Mouse (Mus musculus) left cerebral cortex, postnatal 25 days (tissue): ENCODE measurements at regions not wholly inside any gene's neighbourhood (a gene's known extent, or its start where the extent isn't known, plus 50 kb on each side); places are given as distances from the start of the nearest gene placed in this dataset.

ENCODE experiments used
- DNase-seq, 2 experiments: peaks; one replicate each; pipeline ENCODE4 v3.0.0; 2022; ENCODE audit warnings: low spot score in 2 of 2, mixed read lengths in 1 of 2
- intact Hi-C: fragments of 180-260 bp; cut with DNase I; formaldehyde crosslinking; loops from one replicate; pipeline ENCODE4 v1.15.1; 2025

DNA sequence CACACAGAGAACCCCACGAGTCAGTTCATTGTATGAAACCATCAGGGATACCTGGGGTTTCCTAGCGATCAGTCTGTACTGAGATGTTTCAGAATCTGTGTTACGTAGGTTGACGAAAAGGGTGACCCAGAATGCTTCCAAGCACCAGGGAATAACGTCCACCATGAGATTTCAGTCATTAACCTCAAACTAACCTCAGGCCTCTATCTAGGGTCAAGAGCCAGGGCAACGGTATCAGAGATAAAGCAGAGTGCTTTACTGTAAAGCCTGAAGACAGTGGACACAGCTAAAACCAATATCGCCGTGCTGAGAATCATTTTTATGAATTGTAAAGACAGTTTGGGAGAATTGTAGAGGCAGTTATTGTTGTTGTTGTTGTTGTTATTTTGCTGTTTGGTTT is 52.9 kb upstream of the Errfi1 start:
- DNase-seq: no peak
- intact Hi-C loops: no loop called here

DNA sequence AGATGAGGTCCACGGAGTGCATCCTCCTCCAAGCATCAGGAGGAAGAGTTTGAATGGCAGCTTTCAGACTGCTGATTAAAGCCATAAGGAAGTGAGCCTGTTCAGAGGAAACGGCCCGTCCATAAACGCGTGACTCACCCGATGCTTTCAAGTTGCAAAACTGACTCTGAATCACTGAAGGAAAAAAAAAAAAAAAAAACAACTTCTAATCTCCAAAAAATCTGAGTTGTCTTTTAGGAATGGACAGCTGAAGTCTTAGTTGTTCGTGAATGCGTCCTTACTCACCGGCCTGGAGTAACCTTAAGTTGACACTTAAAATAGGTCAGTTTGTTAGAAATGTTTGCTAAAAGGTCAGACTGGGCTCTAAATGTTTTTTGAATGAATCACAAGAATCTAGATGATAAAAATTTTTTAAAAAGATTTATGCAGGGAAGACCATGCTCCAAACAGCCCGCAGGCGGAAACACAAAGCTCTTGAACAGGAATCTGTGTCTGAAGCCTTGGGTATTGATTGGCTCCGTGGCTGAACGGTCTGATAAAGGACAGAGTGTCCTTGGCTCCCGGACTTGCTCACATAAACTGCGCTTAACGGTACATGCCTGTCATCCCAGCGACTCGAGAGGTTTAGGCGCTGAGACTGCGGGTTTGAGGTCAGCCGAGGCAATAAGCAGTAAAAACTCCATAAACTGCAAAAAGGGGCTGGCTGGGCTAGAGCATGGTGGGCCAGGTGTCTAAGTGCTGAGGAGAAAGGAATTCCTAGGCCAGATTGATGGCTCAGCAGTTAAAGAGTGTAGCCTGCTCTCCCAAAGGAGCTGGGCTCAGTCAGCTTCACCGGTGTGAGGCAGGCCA is 53.9 kb upstream of the Errfi1 start:
- intact Hi-C loops: no loop called here
- peak in 1 of 2 experiments; percentile 54 for DNase-seq

DNA sequence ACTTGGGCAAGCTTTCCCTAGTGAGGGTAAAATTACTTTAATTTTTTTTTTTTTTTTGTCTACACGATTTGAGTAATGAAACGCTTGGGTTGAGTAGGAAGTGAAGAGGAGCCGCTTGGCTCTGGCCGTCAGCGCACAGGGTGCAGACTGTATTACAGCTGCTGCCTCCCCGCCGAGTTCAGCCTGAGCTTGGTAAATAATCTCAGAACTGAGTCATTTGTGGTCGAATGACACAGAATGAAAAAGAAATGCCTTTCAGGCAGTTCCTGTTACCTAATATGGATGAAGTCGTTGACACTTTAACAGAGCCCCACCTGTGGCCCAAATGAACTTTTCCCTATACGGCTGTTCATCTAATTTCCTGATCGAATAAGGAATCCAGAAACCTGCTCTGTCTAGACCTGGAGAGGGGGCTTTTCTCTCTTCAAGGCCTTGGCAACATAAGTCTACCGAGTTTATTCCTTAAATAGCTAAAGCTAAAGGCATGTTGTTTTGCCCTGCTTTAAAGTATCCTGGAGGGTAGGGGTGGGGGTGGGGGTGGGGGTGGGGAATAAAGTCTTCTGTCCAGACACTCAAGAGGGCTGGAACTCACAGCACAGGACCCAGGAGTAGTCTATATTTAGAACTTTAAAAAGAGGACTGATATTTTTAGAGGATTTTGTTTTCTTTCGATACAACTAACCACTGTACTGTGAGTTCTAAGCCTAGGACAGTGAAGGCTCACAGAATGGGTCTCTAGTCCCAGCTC is 54.8 kb upstream of the Errfi1 start:
- intact Hi-C loops: no loop called here
- DNase-seq: peak in 1 of 2 experiments; percentile 35

DNA sequence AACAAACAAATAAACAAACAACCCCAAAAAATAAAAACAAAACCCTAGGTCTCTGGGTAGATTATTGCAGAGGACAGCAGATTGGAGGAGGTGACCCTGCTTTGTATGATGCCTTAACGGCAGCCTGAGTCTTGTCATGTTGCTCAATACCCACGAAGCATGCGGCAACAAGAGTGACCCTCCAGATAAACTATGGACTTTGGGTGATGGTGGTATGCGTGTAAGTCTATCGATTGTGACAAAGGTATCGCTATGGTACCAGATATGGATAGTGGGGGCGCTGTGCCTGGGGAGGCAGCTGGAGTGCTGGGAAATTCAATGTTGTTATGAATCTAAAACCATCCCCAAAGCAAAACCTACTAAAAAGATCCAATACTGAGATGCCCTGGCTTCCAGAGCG is 55.4 kb upstream of the Errfi1 start:
- intact Hi-C loops: no loop called here
- DNase-seq: no peak

DNA sequence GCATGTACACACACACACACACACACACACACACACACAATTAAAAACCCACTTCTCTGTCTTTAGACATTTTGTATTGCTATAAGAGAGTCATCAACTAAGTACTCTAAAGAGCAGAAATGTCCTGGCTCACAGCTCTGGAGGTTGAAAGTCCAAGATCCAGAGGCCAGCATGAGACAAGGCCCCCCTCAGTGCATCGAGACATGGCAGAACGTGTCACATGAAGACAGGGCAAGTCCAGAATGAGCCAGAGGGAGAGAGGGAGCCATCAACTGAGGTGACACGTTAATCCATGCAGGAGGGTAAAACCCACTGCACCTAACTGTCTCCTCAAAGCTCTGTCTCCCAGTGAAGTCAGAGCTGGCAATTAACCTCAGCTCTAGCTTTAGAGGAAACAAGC is 56.7 kb upstream of the Errfi1 start:
- intact Hi-C loops: no loop called here
- no peak for DNase-seq

DNA sequence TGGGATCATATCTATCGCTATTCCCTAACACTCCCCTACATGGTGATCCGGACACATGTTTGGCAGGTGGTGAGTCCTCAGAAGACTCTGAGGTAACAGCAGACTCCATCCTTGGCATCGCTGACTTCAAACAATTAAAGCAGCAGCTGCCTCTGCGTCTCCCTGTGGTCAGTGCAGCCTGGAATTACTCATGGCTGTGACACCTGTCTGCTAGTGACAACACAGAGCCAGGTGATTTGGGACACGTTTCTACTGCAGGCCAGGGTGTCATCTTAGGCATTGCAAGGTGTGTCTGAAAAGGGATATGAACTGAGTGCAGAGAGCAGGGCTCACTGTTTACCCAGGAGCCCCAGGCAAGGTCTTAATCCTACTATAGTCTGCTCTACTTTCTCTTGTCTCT is 58.8 kb upstream of the Errfi1 start:
- DNase-seq: no peak
- intact Hi-C loops: no loop called here

DNA sequence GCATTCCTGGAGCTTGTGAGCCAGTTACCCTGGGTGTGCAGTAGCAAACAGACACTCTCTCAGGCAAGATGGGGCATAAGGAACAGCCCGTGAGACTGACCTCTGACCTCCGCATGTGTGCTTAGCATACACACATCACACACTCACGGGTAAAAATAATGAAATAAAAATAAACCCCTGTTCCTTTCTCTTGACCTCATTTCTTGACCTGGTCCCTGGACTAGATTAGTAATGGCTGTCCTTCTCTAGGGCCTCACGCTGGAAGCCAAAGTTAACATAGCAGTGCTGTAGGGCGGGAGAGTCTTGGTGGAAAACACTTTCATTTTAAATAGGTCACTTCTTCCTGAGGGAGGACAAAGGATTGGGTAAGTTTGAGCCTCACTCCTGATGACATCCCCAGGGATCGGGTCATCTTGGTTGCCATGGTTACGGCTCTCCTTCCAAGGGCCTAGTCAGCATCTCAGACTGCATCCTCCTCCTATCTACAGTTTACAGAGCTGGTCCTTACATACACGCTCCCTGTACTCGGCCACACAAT is 59.4 kb upstream of the Errfi1 start:
- DNase-seq: no peak
- intact Hi-C loops: no loop called here

GRCm38 (mm10) chr4:150793146-150793545 is 60.6 kb upstream of the Errfi1 start:
- intact Hi-C loops: no loop called here
- DNase-seq: no peak

- no peak for DNase-seq
- intact Hi-C loops: no loop called here
These were observed 64.6 kb upstream of the Errfi1 start for GRCm38 (mm10) chr4:150789166-150789565.

DNA sequence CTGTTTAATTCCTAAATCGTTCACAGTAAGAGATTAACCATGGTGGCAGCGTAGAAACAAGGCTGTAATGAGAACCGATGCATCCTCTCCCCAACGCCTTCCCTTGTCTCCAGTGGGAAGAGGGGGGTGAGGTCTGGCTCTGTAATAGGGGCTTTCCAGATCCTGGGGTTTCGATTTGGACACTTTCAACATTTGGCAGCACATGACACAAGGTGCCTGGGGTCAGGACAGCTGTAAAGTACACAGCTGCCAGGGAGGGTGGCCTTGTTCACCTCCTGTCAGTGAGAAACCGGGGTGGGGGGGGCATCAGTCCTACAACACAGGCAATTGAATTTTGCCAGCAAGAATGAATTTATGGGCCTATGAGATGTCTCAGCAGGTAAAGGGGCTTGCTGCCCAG is 66.6 kb upstream of the Errfi1 start:
- intact Hi-C loops: no loop called here

DNA sequence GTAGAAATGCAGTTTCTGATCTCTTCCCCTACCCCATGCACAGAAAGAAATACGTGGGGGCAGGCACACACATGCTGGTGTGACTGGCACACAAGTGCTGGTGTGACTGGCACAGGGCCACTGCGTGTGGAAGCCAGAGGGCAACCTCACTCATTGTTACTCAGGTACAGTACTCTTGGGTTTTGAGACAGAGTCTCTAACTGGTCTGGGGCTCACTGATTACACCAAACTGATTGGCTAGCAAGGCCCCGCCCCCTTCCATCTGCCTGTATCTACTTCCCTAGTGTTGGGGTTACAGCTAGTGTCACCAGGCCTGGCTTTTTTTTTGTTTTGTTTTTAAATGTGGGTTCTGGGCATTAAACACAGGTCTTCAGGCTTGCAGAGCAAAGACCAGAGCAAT is 67.1 kb upstream of the Errfi1 start:
- no peak for DNase-seq
- intact Hi-C loops: no loop called here

More for the DNA sequence above, 66.6 kb upstream of the Errfi1 start:
- DNase-seq: no peak

DNA sequence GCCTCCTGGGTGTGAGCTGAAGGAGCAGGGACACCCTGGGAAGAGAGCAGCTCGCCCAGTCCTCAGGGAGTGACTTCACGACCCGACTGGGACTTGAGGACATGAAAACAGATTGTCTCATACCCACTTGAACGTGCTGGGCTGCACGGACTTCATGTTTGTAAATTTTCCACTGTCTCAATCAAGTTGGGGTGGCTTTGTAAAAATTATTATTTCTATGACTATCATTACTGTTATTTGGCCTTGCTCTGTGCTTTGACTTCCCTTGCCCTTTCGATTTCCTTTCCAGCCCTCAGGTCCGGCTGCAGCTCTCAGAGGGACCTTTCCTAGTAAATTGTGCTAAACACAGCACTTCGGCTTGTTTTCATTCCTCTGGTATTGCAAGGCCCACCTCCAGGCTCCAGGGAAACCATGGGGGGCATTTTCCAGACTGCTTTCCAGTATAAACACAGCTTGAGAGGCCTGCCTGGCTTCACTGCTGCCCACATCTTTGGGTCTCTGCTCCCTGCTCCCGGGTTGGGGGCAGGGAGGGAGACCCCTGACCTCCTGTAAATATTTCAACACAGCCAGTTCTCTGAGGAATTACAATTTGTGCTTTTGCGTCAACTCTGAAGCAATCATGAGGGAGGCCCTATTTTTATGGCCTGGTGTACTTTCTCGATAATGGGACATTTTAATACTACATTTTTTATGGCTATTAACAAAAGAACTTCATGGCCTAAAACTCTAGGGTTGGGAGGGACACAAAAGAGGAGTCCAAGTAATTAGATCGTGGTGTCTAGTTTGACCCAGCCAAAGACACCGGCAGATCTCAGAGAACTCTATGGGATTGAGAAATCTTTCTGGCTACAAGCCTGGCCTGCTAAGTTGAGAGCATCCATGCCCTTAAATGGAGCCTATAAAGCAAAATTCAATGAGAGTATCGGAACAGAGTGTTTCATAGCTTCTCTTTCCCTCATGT is 68.9 kb upstream of the Errfi1 start:
- DNase-seq: no peak

GRCm38 (mm10) chr4:150781304-150781703 is 72.4 kb upstream of the Errfi1 start:
- no peak for DNase-seq
- intact Hi-C loops: no loop called here

More for the DNA sequence above, 68.9 kb upstream of the Errfi1 start:
- intact Hi-C loops: no loop called here

DNA sequence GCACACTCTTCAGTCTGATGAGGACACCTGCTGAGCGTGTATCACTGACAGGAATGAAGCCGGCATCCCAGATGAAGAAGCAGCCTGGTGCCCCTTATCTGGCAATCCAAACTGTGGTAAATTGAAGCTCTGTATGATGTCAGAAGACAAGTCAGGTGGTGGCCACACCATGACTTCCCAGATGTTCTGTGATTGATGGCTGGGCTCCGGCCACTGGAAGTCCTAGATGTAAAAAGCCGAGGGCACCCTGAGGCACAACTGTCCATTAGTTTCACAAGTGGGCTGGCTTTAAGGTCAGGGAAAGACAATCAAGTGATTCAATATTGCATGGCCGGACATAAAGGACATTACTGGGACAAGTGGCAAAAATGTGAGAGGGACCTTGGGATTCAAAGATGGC is 74.4 kb upstream of the Errfi1 start:
- intact Hi-C loops: no loop called here

DNA sequence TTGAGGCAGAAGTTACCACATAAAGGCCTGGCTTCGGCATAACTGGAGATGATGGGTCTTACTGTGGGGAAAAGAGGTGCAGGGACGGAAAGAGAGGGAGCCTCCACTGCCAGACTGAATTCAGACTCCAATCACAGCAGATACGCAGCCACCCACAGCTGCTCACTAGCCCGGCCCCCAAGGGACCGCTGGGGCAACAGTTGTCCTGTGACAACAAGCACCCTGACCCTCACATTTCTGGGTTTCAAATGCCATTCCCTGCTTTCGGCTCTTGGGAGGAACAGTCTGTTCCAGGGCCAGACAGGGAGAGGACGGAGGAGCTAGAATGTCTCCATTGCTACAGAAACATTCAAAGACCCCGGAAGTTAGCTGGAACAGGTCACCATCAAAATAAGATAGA is 75.0 kb upstream of the Errfi1 start:
- no peak for DNase-seq
- intact Hi-C loops: no loop called here

More for the DNA sequence above, 74.4 kb upstream of the Errfi1 start:
- DNase-seq: no peak

DNA sequence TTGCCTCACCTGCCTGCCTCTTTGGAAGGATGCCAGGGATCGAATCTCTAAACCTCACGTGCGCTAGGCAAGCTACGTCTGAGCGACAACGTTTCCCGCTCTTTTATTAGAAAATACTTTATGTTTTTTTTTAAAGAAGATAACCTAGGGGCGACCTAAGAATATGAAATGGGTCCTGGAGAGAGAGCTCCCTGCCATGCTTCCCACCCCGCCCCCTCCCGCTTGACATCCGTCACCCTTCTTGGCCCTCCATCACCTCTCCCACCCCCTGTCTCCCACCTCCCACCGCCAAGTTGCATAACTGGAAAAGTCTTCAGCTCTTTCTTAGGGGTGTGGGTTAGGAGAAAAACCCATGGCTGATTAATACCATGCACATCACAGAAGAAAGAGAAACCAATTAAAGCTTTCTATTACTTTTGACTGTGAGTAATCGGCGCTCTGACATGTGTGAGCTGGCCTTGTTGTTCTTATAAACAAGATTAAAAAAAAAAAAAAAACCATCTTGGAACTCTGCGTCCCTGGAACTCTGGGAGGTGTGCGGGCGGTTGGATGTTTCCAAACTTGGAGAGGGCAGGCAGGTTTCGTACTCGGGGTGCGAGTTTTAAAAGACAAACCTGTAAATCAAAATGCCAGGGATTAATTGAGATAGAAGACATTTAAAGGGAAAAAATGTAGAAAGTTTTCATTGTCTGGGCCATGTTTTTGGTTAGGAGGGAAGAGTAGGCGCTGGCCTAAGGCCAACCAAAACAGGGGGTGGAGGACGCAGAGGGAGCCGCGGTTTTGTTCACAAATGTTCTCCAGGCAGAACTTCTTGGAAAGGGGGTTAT is 77.8 kb upstream of the Errfi1 start:
- peak in 1 of 2 experiments; percentile 18 for DNase-seq
- intact Hi-C loops: no loop called here

DNA sequence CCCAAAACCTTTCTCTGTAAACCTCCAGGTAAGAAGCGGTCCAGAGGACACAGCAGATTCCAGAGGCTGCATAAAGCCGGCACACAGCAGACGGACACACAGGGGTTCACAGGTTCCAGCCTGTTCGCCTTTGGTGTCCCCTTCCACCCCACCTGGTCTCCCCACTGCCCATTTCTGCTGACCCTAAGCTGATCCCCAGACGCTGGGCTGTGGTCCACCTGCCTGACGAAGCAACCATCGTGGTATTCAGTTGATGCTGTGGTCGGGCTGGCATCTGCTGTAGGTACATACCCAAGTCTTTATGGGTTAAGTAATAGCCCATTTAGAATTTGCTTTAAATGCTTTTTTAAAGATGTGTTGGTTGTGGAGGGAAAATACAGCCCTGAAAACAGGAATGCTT is 78.4 kb upstream of the Errfi1 start:
- intact Hi-C loops: no loop called here
- no peak for DNase-seq

GRCm38 (mm10) chr4:150774289-150774914 is 79.3 kb upstream of the Errfi1 start:
- intact Hi-C loops: no loop called here

More at GRCm38 (mm10) chr4:150774289-150774914, 79.3 kb upstream of the Errfi1 start:
- no peak for DNase-seq
